Mouse (Mus musculus) adrenal gland, postnatal 10 days (tissue): ENCODE measurements at regions not wholly inside any gene's neighbourhood (a gene's known extent, or its start where the extent isn't known, plus 50 kb on each side); places are given as distances from the start of the nearest gene placed in this dataset.

Experiments
- DNase-seq: peaks from one replicate; pipeline ENCODE4 v3.0.0; 2021; ENCODE audit warnings: mixed read lengths

DNA sequence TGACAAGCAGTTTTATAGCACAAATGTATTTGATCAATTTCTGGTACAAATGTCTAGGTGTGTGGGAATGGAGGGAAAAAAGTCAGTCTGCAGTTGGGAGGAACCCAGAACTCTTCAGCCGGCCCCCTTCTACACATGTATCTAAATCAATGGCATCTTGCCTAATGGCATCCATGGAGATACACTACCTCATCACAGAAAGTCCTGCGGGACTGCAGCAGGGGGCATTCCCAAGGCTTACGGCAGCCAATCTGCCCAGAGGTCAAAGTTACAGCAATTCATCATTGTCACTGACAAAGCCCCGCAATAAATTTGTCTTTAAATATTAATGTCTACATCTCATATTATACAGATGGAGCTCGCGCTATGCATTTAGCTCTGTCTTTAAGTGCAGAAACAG, 135.7 kb upstream of the Arhgap5 start:
- no peak for DNase-seq

DNA sequence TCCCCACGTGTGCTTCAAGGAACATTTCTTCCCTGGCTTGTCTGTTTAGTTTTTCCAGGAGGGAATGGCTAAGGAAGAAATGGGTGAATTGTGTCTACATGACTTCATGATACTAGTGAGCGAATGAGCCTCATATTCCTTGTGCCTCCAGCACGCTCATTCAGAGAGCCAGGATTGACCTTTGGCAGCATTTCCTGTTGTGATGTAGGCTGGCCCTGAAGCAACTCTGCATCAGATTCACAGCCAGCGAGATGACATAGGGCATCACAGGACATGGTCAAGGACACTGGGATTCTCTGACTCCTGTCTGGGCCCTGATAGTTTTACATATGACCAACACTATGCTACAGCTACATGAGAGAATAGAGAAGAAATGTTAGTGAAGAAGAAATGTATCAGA, 135.3 kb upstream of the Arhgap5 start:
- DNase-seq = peak; percentile 72

DNA sequence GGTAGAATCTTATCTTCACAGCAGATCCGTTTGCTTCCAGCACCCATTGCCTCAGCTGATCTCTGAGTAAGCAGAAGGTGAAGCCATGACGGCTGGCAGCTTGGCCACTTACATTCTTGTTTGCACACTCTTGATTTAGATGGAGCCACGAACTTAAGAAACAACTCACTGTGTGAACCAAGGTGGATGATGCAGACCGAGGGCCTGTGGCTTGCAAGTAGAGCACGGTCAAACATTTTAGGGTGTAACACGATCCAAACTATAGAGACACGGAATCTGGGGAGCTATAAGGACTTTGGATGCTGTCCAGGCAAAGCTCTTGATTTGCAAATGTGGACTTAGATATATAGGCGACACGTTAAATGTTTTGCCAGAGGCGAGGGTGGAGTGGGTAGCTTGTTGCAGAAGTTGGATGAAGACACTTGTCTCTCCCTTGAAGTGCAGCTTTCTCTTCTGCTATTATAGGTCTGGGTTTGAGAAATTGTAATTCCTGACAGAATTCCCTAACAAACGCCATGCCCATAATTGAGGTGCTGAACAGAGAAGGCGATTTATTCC, 133.5 kb upstream of the Arhgap5 start:
- DNase-seq = no peak

DNA sequence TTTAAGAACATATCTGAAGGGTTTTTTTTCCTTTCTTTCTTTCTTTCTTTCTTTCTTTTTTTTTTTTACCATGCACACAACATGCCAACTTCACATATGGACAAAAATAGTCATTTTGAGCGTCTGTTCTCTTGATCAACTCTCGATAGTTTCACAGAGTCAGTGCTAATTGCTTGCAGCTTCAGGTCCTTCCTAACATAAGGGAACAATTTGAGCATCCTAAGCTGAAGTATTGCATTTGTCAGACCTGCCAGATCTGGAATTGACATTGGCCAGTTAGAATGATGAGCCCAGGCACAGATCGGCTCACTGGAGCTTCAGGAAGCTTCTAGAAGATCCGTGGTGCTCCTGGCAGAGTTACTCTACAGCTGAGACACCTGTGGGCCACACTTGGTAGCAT, 128.7 kb upstream of the Arhgap5 start:
- no peak for DNase-seq

DNA sequence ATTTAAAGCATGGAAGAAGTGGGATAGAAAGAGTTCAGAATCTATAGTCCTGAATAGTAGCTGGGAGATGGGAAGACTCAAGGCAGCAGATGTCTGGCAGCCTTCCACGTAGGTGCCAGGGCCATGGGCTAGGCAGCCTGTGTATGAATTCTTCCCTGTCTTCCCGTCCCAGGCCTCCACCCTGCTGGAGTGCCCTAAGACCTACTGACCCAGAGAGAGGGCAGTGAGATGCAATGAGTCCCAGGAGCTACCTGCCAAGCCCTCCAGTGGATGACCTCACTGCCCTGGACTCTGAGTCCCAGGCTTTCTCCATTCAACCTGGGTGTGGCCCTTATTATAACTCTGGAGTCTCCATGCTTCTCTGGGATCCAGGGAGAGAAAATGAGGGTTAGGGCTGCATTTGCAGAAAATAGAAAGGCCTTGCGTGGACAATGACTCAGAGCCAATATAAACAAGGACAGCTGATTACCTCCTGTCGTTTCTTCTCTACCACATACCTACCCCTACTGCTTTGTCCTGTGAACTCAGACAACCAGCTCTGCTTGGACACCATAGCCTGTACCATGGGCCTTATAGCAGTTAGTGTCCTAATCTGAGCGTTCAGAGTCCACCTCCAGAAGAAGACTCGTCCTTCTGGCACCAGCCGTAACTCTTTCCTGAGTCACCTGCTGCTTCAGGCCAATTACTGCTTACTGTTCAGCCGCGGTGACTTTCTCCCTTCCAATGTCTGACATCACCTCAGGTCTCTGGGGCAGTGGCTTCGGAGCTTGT, 126.9 kb upstream of the Arhgap5 start:
- DNase-seq = peak; percentile 24

DNA sequence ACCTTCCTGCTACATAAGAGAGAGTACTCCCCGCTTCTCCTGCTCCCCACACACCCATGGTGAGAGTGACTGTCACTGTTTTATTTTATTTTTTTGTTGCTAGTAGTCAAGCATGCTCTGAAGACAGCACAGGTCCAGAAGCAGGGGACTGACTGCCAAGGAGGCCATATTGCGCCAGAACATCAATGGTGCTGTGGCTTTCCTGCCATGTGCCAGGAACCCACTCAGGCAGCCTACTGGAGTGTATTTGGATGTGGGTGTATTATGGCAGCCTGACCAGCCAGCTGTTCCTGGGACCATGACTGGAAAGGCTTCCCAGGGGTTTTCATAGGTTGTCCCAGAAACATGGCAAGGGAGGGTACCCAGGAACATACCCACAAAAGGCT, 126.3 kb upstream of the Arhgap5 start:
- no peak for DNase-seq

DNA sequence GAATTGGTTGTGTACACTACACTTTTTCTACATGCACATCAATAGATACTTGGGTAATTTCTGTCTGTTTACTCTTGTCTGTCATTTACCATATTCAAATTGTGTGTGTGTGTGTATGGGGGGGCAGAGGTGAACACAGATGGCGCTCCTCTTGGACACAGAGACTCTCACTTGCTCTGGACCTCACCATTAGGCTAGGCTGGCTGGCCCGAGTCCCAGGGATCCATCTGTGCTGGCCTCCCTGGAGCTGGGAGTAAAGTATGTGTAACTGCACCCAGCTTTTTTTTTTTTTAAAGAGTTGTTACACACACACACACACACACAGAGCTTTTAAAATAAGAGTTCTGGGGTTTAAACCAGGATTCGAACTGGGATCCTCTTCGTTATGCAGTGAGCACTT, 124.5 kb upstream of the Arhgap5 start:
- no peak for DNase-seq

DNA sequence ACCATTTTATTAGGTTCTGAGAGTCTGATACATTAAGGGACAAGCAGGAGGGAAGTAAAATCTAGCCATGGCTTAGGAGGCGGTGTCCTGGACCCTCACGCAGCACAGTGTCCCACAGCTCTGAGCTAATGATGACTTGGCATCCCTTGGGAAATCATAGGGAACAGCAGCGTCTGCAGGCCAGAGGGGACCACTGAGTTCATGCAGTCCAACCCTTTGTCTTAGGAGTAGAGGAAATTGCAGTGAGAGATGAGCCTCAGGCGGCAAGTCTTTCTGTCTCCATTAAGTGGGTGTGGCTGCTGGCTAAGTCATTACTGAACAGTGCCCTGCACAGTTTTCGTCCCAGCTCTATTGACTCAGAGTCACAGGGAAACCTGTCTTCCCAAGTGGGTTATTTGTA, 123.8 kb upstream of the Arhgap5 start:
- no peak for DNase-seq

DNA sequence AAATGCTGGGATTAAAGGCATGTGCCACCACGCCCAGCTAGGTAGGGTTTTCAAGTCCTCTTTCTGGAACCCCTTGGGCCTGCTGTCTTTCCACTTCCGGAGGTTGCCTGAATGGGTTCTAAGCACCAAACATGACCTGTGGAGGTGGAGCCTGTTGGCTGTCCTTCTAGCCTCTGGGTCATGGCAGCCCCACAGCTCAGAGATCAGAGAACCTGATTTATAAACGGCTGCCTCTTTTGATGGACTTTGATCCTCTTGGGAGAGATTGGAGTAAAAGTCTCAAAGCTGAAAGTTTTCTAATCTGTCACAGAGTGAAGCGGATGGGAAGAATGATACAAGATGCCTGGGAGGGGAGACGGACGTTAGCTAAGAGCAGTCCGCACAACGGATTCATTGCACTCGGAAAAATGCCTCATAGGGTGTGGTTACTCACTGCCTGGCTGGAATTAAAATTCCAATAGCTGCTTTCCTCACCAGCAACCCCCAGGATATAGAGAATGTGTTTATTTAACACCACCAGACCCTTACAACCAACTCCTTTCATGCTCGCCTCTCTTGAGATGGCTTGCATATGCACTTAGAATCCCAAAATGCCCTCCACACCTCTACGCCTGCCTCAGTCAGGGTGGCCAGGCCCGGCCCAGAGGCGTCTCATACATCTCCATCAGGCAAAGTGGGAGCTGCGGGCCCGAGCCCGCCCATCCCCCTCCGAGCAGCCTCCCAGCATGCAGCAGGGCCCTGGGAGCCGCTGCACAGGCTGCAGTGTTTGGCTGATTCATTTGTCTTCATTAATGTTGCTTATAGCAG, 122.4 kb upstream of the Arhgap5 start:
- DNase-seq = no peak

DNA sequence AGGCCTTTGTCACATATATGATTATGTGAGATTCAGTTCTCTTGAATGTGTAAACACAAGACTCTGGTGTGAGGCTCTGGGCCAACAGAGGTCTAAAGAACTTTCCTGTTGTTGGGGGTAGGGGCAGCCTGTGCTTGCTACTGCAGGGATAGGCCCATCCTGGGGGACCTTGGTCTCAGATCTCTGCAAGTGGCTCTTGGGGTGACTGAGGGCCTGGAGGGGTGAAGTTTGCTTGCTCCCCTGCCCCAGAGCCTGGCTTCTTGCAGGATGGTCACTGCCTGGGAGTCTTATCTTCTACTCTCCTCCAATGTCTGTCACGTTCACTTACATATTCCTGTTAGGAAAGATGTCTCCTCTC, 121.8 kb upstream of the Arhgap5 start:
- DNase-seq = no peak

DNA sequence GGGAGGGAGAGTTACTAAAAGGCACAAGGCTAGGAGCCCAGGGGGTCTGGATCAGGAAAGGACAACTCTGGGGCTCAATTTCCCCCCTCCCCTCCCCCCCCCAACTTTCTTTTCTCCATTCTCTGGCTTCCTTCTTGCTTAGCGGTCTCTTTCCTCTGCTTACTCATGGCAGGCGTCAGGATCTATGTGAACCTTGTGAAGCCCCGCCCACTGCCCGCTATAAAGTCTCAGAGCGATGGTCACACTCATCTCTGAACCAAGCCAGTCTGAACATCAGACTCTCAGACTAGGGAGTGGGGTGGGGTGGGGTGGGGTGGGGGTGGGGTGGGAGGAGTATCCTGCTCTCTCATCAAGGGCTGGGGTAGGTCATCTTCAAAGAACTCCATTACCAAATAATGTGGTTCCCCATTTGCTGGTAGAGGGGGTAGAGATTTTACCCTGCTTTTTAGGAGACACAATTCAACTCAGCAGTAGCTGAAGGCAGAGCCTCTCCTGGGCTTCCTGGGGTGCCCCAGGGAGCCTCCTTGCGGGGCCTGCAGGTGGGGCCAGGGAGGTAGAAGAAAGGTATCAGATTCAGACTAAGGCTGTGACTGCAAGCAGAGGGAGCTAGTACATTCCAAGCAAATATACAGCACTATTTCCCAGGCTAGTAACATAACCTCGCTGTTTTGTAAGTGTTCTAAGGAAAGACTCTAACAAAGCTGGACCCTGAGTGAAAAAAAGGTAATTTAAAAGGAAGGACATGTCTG, 120.8 kb upstream of the Arhgap5 start:
- DNase-seq = peak; percentile 40

DNA sequence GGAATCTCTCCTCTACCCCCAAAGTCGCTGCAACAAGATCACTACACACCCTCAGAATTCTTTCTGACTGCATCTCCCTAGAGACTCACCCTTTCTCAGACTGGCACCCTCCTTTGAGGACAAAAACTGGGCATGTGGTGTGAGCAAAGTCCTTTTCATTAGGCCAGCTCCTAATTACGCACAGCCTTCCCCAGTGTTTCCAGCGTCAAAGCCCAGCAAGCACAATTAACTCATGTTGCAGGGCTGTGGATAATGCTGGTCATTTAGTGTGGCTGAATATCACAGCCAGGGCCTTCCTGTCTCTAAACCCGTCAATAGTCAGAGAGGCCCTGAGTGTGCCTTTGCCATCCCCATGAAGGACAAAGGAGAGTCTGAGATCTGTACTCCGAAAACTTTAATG, 114.2 kb upstream of the Arhgap5 start:
- no peak for DNase-seq

DNA sequence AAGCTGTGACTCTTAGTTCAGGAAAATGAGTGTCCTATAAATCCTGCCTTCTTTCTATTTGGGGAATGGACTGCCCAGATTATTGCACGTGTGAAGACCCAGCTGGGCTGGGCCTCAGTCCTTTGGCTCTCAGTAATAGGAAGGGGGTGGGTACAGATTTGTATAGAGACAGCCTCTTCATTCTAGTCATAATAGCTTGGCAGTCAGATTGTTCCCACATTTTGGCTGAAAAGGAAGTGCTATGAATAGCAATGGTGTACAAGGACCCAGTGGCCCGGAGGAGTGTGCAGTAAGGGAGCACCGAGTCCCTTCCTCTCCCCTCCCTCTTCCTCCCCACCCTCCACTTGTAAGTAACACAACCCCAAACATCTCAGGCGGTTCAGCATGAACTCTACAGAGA, 113.5 kb upstream of the Arhgap5 start:
- DNase-seq = no peak

DNA sequence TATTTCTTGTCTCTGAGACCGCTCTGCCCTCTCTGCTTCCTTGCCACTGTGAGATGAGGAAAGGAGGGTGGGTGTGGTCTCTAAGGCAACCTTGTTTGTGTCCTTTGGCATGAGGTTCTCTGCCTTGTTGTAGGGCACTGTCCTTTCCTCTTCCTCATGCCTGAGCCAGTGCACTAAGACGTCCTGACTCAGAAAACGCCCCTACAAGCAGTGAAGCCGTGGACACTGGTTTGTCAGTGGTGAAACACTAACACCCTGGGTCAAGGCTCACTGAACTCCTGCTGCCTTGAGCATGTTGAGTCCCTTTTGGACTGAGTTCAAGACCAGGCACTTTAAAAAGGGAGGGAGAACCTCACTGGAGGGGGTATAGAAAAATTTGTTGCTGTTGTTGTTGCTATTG, 111.1 kb upstream of the Arhgap5 start:
- DNase-seq = no peak

DNA sequence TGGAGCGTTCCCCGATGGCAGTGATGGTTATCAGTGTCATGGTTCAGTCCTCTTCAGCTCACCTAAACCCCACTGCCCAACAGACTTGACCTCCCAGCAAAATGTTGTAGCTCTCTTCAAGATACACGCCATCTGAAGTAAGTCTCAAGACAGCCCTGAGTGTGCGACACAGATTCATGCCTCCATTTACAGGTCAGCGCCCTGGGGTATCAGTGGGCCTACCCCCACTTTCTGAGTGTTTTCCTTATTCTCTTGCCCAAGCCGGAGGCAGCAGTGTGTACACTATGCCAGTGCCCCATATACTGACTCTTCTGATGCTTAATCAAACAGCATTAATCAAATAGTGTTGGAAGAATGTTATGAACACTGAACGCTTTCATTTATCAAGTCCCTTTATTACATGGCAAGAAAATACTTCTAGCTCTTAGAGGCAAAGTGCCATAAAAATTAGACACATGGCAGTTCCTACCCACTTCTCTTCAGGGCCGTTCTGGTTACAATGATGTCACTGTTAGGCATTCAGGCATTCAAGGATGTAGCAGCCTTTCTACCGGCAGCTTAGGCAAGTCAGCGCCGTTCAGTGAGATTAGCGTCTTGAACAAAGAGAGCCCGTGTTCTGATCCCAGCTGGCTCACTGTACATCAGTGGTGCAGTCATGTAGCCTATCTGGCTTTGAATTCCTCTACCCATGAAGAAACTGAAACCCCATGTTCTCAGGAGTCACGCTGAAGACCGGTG, 109.6 kb upstream of the Arhgap5 start:
- DNase-seq = peak; percentile 29

DNA sequence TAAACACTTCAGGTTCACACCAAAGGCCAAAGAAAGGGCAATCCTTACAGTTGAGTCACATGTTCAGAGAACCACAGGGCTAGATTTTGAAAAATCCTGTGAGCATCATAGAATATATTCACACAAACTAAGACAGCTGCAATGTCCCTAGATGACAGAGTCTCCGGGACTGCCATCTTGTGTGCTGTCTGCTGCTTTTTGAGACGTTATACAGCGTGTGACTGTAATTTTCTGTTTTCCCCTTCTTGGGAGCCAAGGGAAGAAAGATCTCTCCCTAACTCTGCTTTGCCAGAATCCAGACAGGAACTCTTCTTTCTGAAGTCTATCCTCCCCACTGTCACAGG, 109.1 kb upstream of the Arhgap5 start:
- no peak for DNase-seq

DNA sequence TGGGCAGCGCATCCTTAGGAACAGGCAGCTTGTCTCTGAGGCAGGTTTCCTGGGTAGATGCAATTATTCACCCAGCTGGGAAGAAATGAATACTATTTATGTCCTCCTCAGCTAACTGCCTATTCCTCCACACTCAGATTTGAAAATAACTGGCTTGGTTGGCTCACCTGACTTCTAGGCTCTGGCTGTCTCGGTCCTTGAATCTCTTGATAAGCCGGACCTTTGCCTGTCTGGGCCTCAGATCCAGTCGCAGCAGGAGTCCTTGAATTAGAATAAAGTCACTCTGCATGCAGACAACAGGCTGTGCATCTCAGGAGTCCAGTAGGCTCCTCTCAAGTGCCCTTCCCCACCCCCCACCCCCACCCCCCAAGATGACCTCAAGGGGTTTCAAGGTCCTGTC, 108.7 kb upstream of the Arhgap5 start:
- DNase-seq = no peak

DNA sequence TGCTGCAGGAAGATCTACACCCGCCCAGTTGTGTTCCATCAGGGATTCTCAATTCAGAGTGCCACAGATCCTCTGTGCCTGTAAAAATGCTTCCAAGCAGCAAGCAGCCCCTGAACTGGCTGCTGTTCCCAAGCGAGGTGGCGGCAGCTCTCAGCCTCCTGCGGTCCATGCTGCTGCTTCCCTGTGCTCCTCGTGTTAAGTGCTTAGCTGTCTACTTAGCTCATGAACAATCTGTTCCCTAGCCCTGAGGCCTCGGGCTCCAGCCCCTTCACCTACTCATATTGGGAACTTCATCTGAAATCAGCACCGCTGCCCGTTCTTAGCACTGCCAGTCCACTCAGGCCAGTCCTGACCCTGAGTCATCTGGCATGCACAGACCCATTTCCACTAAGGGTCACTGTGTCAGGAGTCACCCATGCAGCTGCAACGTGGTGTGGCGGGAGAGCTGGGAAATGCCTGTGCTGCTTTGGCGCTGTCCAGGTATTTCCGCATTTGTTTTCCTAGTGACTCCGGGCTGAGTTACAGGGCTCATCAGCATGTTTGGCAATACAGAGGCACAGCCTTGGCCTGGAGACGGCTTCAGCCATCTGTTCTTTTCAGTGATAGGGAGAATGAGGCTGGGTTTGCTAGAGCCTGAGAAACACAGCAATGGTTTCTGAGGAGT, 107.5 kb upstream of the Arhgap5 start:
- DNase-seq = peak; percentile 67

DNA sequence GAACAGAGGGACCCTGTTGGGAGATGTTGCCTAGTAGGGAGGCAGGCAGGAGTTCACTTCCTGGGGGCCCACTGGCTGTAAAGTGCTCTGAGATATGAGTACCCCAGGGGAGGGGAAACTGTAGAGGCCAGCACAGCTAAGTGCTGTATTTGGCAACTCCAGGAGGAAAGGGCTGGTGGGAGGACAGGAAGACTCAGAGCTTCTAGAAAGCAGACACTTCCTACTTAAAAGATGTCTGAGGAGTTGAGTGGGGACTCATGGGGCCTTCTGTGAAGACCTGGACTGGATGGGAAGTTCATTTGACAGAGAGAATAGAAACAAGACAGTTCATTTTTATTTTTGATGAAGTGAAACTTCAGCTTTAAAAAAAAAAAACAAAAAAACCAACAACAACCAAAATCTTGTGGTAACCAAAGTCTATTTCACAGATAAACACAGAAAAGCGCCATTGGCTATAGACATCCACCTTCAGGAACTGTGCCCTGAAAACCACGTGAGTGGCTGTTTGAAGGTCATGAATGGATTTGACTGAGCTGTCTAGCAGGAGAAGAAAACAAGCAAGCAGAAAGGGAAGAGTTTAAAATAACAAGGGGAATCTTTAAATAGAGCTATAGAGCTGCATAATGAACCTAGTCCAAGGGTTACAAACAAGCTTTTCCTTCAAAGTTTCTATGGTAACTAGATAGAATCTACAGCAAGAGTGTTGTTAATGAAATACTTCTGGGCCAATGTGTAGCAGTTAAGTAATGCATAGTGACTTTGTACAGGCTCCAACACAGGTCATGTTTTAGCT, 105.9 kb upstream of the Arhgap5 start:
- no peak for DNase-seq

DNA sequence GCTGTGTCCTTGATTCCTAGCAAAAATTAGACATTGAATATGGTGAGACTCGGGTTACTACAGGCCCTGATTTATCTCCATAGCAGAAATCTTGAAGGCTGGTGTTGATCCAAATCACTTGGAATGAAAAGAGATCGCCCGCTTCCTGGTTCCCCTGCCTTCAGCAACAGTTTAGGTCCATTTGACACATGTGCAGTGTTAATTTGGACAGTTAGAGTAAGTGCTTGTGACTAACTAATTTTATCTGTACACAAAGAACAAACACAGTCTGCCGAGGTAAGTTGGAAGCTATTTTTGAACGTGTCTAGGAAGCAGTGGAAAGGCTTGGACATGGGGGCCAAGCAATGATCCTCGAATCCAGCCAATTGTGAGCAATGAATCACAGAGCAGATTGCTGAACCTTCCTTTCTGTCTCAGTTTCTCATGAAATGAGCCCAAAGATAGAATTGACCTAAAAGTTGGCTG, 105.2 kb upstream of the Arhgap5 start:
- DNase-seq = no peak

DNA sequence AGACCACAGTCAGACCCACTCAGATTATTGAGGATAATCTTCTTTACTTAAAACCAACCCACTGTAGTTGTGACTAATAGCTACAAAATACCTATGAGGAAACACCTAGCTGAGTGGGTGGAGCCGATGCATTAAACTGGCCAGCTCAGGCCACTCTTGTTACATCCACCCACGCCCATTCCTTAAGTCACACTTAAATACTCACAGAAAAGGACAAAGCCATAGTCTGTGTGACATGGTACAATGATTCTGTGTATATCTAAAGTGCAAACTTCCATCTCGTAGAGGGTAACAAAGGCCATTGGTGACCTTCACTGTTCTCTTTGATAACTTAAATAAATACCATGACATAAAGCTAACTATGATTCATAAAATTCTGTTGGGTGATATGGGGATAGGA, 103.7 kb upstream of the Arhgap5 start:
- DNase-seq = no peak
